Mouse (Mus musculus) telencephalon, adult 2 months (tissue): ENCODE data around the gene Cdca5.

Experiments
- DNase-seq: peaks from one replicate; pipeline ENCODE4 v3.0.0-alpha.2; 2011; ENCODE audit warnings: low read depth, low spot score

Cdca5 gene

DNA sequence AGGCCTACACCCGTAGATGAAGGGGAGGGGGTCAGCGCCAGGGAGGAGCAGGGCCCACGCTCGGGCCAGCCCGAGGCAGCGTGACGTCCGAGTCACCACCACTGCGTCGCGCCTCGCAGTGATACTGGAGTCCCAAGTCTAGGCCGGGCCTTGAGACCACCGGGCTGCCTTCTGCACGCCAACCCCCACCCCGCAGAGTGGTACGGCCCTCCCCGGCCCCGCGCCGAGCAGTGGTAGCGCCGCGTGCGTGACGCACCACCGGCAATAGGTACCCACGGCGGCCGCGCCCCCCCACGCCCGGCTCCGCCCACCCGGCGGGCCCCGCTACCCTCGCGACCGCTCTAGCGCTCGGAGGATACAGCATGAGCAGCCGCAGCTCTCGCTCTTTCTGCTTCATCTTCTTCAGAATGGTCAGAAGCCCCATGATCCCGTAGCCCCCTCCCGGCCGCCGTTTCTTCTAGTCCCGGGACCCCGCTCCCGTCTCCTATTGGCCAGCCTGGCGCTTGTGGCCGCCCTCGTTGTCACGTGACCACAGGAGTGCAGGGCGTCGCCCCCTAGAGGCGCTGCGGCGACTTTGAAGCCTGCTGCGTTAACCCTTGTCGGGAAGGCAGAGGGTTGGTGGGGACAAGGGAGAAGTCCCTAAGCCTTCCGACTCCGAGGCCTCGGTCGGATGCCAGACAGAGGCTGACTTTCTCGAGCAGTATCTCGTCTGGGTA is 56.1 kb downstream of the Cdca5 start, which contains the start of gene Batf2:
Gene Batf2 (plus strand): TSS at position 306 of the 716 bp plus-strand sequence.
- DNase-seq, result peak; percentile 96

DNA sequence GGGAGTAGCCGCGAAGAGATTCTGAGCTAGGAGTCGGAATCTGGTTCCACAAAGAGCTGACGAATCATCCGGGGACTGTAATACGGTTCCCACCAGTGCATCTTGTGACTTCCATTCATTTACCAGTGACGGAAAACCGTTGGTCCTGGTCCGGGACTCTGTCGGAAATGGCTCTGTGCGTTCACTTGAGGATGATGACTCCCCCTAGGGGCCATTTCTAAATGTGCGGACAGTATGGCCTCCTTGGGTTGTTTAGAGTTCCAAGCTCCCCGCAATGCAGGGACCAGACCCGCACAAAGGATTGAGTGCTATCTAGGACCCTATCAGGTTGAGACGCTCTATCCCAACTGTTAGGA is 56.6 kb downstream of the Cdca5 start, which contains the start of gene Arl2:
Gene Arl2 (minus strand): TSS at position 155 of the 356 bp plus-strand sequence.
- peak; percentile 95 for DNase-seq
